Mouse (Mus musculus): ENCODE data around the gene Pik3c2a.

DNA sequence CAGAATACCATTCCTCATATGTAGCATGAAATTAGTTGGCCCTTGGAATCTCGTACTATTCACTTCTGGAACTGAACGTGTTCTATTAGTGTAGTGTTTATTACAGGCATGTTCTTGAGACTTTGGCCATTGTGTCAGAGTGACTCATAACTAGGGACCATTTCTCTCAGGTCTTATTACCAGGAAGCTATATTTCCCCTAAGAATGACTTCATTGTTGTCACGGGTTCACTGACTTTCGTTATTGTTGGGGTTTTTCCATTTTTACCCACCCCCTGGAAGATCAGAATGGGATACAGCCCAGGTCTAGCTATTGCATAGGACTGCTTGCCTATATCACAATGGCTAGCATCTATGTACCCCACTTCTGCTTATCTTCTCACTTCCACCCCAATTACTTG is 13.7 kb upstream of the Pik3c2a start:
- TF ChIP-seq ZNF384 (IDR thresholded peaks at IDR 0.05; ENCODE audit: low read depth, low read length) (no peak), HCFC1 (IDR thresholded peaks at IDR 0.05; ENCODE audit: borderline replicate concordance, insufficient read depth, low read length) (no peak)
